Mouse (Mus musculus): ENCODE results near the gene Aldh3a2. TPM values are rescaled to one million over a fixed set of nuclear protein-coding genes. Genes with fewer than 3 reads are reported as not detected.
"Not testable (repeated sequence)": the region's sequence is repeated elsewhere in the genome, so short reads cannot be mapped to it uniquely, and the experiment has no call there.

Gene Aldh3a2
- polyA plus RNA-seq, 1 experiment from 2014 or later = 21.4 TPM

GRCm38 (mm10) chr11:61180361-61180760 lies 86.9 kb downstream of the Aldh3a2 start:
- Histone ChIP-seq H3K4me3 (replicated peaks) (no peak overlapping the region), H3K27me3 (no peaks in the 10 kb centered on the region), H3K4me1 (replicated peaks) (peaks cover 5% of the 10 kb centered on the region), H3K4me2 (replicated peaks) (no peak overlapping the region), H3K9ac (replicated peaks) (no peak overlapping the region), H3K27ac (no peak overlapping the region), H3K9me3 (no peaks in the 10 kb centered on the region), H3K36me3 (no peaks in the 10 kb centered on the region)
- ATAC-seq = no peak
- 88% methylated on average over 3 of the region's 3 CpGs for WGBS

GRCm38 (mm10) chr11:61176321-61176720 lies 90.9 kb downstream of the Aldh3a2 start:
- H3K4me3 ChIP-seq (replicated peaks) = no peak overlapping the region
- H3K9me3 ChIP-seq = no peaks in the 10 kb centered on the region
- H3K27me3 ChIP-seq = no peaks in the 10 kb centered on the region
- peak overlapping the region; percentile 87 for H3K27ac ChIP-seq
- peaks cover 28% of the 10 kb centered on the region for H3K4me1 ChIP-seq (replicated peaks)
- H3K36me3 ChIP-seq = peaks cover 4% of the 10 kb centered on the region; the same call in 1 of the 2 replicates
- H3K4me2 ChIP-seq (replicated peaks) = no peak overlapping the region; the same call in 1 of the 2 replicates
- H3K9ac ChIP-seq (replicated peaks) = no peak overlapping the region
- 92% methylated on average over 1 of the region's 1 CpGs for WGBS
- no peak for ATAC-seq

- H3K27me3 ChIP-seq = no peaks in the 10 kb centered on the region
- ATAC-seq = no peak
- no peak overlapping the region for H3K9ac ChIP-seq (replicated peaks)
- peaks cover 4% of the 10 kb centered on the region; the same call in 1 of the 2 replicates for H3K36me3 ChIP-seq
- WGBS = 77% methylated on average over 5 of the region's 5 CpGs
- H3K4me3 ChIP-seq (replicated peaks) = 0 out of 2 replicates have a peak overlapping the region, but pooled peaks have one; percentile 2
- peak overlapping the region; percentile 46 for H3K4me2 ChIP-seq (replicated peaks)
- peak overlapping the region; percentile 87 for H3K27ac ChIP-seq
- H3K4me1 ChIP-seq (replicated peaks) = peaks cover 34% of the 10 kb centered on the region
- H3K9me3 ChIP-seq = no peaks in the 10 kb centered on the region
These were observed 91.5 kb downstream of the Aldh3a2 start for GRCm38 (mm10) chr11:61175778-61176177.

GRCm38 (mm10) chr11:61174821-61175658 lies 92.2 kb downstream of the Aldh3a2 start, which contains the start of gene Usp22:
Gene Usp22, minus strand, starts transcription at chr11:61175055.
- H3K9me3 ChIP-seq = no peaks in the 10 kb centered on the region
- peaks cover 4% of the 10 kb centered on the region; the same call in 1 of the 2 replicates for H3K36me3 ChIP-seq
- peak; percentile 98 for ATAC-seq
- no peaks in the 10 kb centered on the region for H3K27me3 ChIP-seq
- WGBS = under 1% methylated on average over 68 of the region's 69 CpGs
- peak within 1 kb of the TSS; percentile 95 for H3K4me3 ChIP-seq (replicated peaks)
- H3K27ac ChIP-seq = peak within 1 kb of the TSS; percentile 98
- H3K4me1 ChIP-seq (replicated peaks) = peaks cover 41% of the 10 kb centered on the region
- peak within 1 kb of the TSS; percentile 100 for H3K9ac ChIP-seq (replicated peaks)
- H3K4me2 ChIP-seq (replicated peaks) = peak within 1 kb of the TSS; percentile 80

GRCm38 (mm10) chr11:61174291-61174820 lies 92.9 kb downstream of the Aldh3a2 start:
- Histone ChIP-seq H3K4me1 (replicated peaks) (peaks cover 47% of the 10 kb centered on the region), H3K4me3 (replicated peaks) (peak overlapping the region; percentile 95), H3K27me3 (no peaks in the 10 kb centered on the region), H3K9ac (replicated peaks) (peak overlapping the region; percentile 100), H3K4me2 (replicated peaks) (peak overlapping the region; percentile 80), H3K27ac (peak overlapping the region; percentile 98), H3K9me3 (no peaks in the 10 kb centered on the region), H3K36me3 (peaks cover 4% of the 10 kb centered on the region; the same call in 1 of the 2 replicates)
- ATAC-seq = peak; percentile 53
- WGBS = under 1% methylated on average over 27 of the region's 28 CpGs

- Histone ChIP-seq H3K4me2 (replicated peaks) (peak overlapping the region; percentile 80), H3K9ac (replicated peaks) (peak overlapping the region; percentile 100), H3K4me1 (replicated peaks) (peaks cover 55% of the 10 kb centered on the region), H3K4me3 (replicated peaks) (peak overlapping the region; percentile 95)
- H3K9me3 ChIP-seq, ATAC-seq, H3K27ac ChIP-seq, H3K27me3 ChIP-seq, H3K36me3 ChIP-seq: not testable (repeated sequence)
- WGBS = 16% methylated on average over 15 of the region's 15 CpGs
These were observed 93.8 kb downstream of the Aldh3a2 start for GRCm38 (mm10) chr11:61173477-61173876.

Other genes starting within 250 kb of the Aldh3a2 start
- gene Kcnj12, start 244.9 kb downstream of the Aldh3a2 start, polyA plus RNA-seq (2015; fragmentation: Nextera tagmentation; extraction: Ambion mirVana) = 0.64 and 1.4 TPM in 2 replicates
- gene Tnfrsf13b, start 140.7 kb downstream of the Aldh3a2 start, polyA plus RNA-seq (2015; fragmentation: Nextera tagmentation; extraction: Ambion mirVana) = 0.77 and 1.0 TPM in 2 replicates
- gene Usp22, start 92.4 kb downstream of the Aldh3a2 start, polyA plus RNA-seq (2015; fragmentation: Nextera tagmentation; extraction: Ambion mirVana) = 368 and 370 TPM in 2 replicates
- gene Aldh3a1, start 59.9 kb downstream of the Aldh3a2 start, polyA plus RNA-seq (2015; fragmentation: Nextera tagmentation; extraction: Ambion mirVana) = not detected in 2 replicates
- not detected in 2 replicates for gene Slc47a2, start 75.4 kb upstream of the Aldh3a2 start, polyA plus RNA-seq (2015; fragmentation: Nextera tagmentation; extraction: Ambion mirVana)
- gene Slc47a1, start 110.9 kb upstream of the Aldh3a2 start, polyA plus RNA-seq (2015; fragmentation: Nextera tagmentation; extraction: Ambion mirVana) = 0.08 TPM in 1 of 2 replicates, not detected in the other
- 13.6 and 15.0 TPM in 2 replicates for gene Rnf112, start 186.7 kb upstream of the Aldh3a2 start, polyA plus RNA-seq (2015; fragmentation: Nextera tagmentation; extraction: Ambion mirVana)
- 28.6 and 35.4 TPM in 2 replicates for gene Mfap4, start 218.0 kb upstream of the Aldh3a2 start, polyA plus RNA-seq (2015; fragmentation: Nextera tagmentation; extraction: Ambion mirVana)
- 76.6 and 87.2 TPM in 2 replicates for gene Mapk7, start 226.9 kb upstream of the Aldh3a2 start, polyA plus RNA-seq (2015; fragmentation: Nextera tagmentation; extraction: Ambion mirVana)
- 38.3 and 40.8 TPM in 2 replicates for gene B9d1, start 237.7 kb upstream of the Aldh3a2 start, polyA plus RNA-seq (2015; fragmentation: Nextera tagmentation; extraction: Ambion mirVana)